Mouse (Mus musculus): ENCODE measurements around the gene Dennd2d.

DNA sequence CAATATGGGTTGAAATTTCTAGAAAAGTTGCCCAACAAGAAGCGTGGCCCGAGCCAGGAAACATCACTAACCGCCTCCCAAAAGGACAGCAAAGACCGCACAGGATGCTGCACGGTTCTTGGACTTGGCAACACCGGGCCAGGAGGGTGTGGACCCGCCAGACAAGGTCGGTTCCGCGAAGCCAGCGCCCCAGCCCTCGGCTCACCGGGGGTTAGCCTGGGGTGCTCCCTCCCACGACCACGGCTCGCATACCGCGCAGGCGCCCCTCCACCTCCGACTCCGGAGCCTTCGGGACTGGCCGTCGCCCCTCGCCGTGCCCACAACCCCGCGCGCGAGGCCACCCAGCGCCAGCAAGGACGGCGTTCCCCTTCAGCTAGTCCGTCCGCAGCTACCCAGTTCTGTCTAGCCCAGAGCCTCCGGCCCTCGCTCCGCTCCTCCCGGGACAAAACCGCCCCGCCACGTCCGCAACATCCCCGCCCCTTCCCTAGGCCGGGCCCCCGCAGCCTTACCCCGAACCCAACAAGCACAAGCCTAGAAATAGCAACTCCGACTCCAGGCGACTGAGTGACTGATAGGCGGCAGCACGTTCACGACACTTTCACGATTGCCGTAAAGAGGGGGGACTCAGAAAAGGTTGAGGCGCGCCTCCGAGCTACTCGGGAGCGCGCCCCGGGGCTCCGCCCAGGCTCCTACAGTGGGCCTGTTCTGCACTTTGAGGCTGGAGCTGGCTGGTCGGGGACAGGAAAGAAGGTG is 65.1 kb downstream of the Dennd2d start, which contains the start of the genes Dram2 and Cept1:
- TF ChIP-seq GATA1 (IDR thresholded peaks at IDR 0.05; ENCODE audit: borderline replicate concordance, low read length) (no peak), FLI1 (IDR thresholded peaks at IDR 0.05; ENCODE audit: low read length) (no peak)
